Mouse (Mus musculus) lung, postnatal 0 days (tissue): ENCODE measurements around the gene Cplx3. TPM values are rescaled to one million over a fixed set of nuclear protein-coding genes. Genes with fewer than 3 reads are reported as not detected.
A peak's percentile ranks its signal among the peaks of the same experiment; 100 is the strongest.

ENCODE experiments used
- ATAC-seq: fragments of 200-750 bp; cut with Nextera tagmentation; 2 replicates; pipeline ENCODE4 v1.8.0; 2017; ENCODE audit warnings: moderate library complexity
- DNase-seq: peaks from one replicate; pipeline ENCODE4 v3.0.0-alpha.2; 2016; ENCODE audit warnings: low spot score
- H3K27ac ChIP-seq: fragments of 300-500 bp; sonication (generic); 2 replicates; pipeline ENCODE4 v1.5.1; 2014; ENCODE audit warnings: antibody characterized with exemption, mild to moderate bottlenecking, low read length, mixed read lengths
- H3K27me3 ChIP-seq: fragments of 300-500 bp; sonication (generic); replicated peaks from 2 replicates; pipeline ENCODE4 v1.6.1; 2014; ENCODE audit warnings: low read length, mixed read lengths; ENCODE audit not compliant: insufficient read depth
- H3K36me3 ChIP-seq: fragments of 300-500 bp; sonication (generic); 2 replicates; pipeline ENCODE4 v1.6.1; 2014; ENCODE audit warnings: low read length, mixed read lengths; ENCODE audit not compliant: insufficient read depth
- H3K4me1 ChIP-seq: fragments of 300-500 bp; sonication (generic); 2 replicates; pipeline ENCODE4 v1.6.1; 2014; ENCODE audit warnings: antibody characterized with exemption, low read depth, low read length, mixed read lengths; ENCODE audit not compliant: insufficient read depth
- H3K4me2 ChIP-seq: fragments of 300-500 bp; sonication (generic); replicated peaks from 2 replicates; pipeline ENCODE4 v1.6.1; 2014; ENCODE audit warnings: low read depth, mild to moderate bottlenecking, low read length, moderate library complexity, mixed read lengths
- H3K4me3 ChIP-seq: fragments of 300-500 bp; sonication (generic); 2 replicates; pipeline ENCODE4 v1.5.1; 2014; ENCODE audit warnings: low read depth, low read length
- H3K9ac ChIP-seq: fragments of 300-500 bp; sonication (generic); replicated peaks from 2 replicates; pipeline ENCODE4 v1.6.1; 2014; ENCODE audit warnings: low read depth, mild to moderate bottlenecking
- H3K9me3 ChIP-seq: fragments of 300-500 bp; sonication (generic); 2 replicates; pipeline ENCODE4 v1.6.1; 2016; ENCODE audit warnings: low read length, mixed read lengths
- CTCF ChIP-seq: IDR thresholded peaks from 2 replicates; pipeline ENCODE4 v1.5.1; 2016; ENCODE audit warnings: antibody characterized with exemption, mild to moderate bottlenecking
- EP300 ChIP-seq: IDR thresholded peaks from 2 replicates; pipeline ENCODE4 v1.6.1; 2016; ENCODE audit warnings: antibody characterized with exemption, mild to moderate bottlenecking, control low read depth
- WGBS: fragments of 180-500 bp; shearing (Covaris S2); extraction: QIAGEN DNeasy Blood & Tissue Kit; methylation state at CpG from one replicate; pipeline ENCODE4 v1.1.7; 2014; 5-methylcytosine and 5-hydroxymethylcytosine counted together
- polyA plus RNA-seq: library from polyadenylated mRNA; unstranded; fragments of >200 nt; fragmentation: Nextera tagmentation; extraction: Ambion mirVana; gene quantifications from 2 replicates; pipeline ENCODE4 v1.2.1, GENCODE M21; 2015

Cplx3 gene
- polyA plus RNA-seq, 1 experiment from 2014 or later = not detected

DNA sequence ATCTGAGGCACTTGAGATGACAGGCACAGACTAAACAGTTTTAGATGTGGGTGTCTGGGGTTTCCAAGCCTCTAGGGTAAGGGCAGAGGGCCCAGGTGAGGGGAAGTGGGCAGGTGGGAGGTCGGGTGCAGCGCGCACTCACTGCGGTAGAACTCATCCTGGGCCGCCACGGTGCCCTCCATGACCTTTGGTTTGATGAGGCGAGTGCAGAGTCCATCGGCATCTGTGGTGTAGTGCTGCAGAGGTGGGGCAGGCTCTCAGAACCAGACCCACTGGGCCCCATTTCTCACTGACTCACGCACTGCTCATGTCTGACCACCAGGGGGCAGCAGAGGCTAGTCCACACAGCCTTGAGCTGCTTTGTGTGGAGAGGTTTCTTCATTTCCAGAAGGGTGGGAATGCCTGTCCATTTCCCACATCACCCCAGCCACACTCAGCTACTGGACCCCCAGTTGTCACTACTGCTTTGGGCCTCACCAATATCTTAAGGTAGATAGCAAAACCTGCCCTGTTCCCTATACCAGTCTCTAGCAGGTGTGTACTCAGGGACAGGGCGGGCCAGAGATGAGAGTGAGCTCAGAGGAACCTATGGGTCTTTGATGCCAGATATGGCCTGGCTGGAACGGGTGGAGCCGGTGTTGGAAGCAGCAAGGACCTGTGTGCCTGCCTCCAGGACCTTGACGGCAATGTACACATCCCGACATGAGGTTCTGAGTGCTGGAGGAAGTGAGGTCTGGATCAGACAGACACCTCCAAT lies 23.2 kb upstream of the Cplx3 start:
- ATAC-seq (peak; percentile 80), DNase-seq (peak; percentile 77)
- H3K4me2 ChIP-seq = no peak overlapping the region
- peaks cover 29% of the 10 kb centered on the region for H3K36me3 ChIP-seq
- 61% methylated on average over 14 of the region's 14 CpGs for WGBS
- no peak overlapping the region for H3K4me3 ChIP-seq
- H3K9me3 ChIP-seq = no peaks in the 10 kb centered on the region
- no peaks in the 10 kb centered on the region for H3K27me3 ChIP-seq
- no peaks in the 10 kb centered on the region; the same call in 1 of the 2 replicates for H3K4me1 ChIP-seq
- no peak overlapping the region for H3K27ac ChIP-seq
- no peak overlapping the region for H3K9ac ChIP-seq
- peak; percentile 99 for TF ChIP-seq CTCF
- TF ChIP-seq EP300 = no peak

DNA sequence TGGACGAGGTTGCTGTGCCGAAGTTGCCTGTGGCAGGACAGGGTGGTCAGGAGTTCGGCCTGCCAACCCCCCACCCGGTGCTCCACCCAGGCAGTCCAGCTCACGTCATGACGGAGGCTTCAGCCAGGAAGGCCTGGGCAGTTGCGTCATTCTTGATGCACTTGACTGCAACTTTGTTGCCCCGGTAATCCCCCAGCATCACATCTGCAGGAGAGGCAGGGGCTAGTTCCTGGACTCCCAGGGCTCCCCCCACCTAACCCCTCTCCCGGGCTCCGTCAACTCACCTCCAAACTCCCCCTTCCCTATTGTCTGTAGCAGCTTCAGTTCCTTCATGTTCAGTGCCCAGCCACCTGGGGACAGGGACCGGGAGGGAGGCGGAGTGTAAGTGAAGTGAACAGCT lies 22.6 kb upstream of the Cplx3 start:
- H3K36me3 ChIP-seq = peaks cover 29% of the 10 kb centered on the region
- H3K9ac ChIP-seq = no peak overlapping the region
- WGBS = 88% methylated on average over 12 of the region's 12 CpGs
- H3K27ac ChIP-seq = no peak overlapping the region
- H3K27me3 ChIP-seq = no peaks in the 10 kb centered on the region
- no peaks in the 10 kb centered on the region for H3K9me3 ChIP-seq
- ATAC-seq (no peak), DNase-seq (peak; percentile 4)
- H3K4me3 ChIP-seq = no peak overlapping the region
- TF ChIP-seq CTCF (no peak), EP300 (no peak)
- H3K4me2 ChIP-seq = no peak overlapping the region
- H3K4me1 ChIP-seq = no peaks in the 10 kb centered on the region

DNA sequence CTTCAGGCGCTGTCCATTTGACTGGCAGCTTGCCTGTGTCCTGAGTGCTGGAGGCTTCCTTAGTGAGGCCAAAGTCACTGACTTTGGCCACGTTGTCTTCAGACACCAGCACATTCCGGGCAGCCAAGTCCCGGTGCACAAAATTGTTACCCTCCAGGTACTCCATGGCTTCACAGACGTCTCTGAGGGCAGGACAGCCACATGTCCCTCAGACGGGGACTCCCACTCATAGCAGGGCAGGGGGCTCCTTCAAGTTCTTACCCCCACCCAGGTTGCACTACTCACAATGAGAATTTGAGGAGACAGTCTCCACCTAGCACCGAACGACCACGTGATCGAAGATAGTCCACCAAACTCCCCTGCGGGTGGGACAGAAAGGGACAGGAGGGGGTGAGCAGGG lies 21.8 kb upstream of the Cplx3 start:
- H3K4me2 ChIP-seq = no peak overlapping the region
- no peaks in the 10 kb centered on the region for H3K4me1 ChIP-seq
- H3K4me3 ChIP-seq = no peak overlapping the region
- no peak overlapping the region for H3K9ac ChIP-seq
- no peaks in the 10 kb centered on the region for H3K27me3 ChIP-seq
- TF ChIP-seq CTCF (no peak), EP300 (no peak)
- no peak overlapping the region for H3K27ac ChIP-seq
- WGBS = 88% methylated on average over 11 of the region's 11 CpGs
- no peak for ATAC-seq
- peak; percentile 3 for DNase-seq
- no peaks in the 10 kb centered on the region for H3K9me3 ChIP-seq
- peaks cover 29% of the 10 kb centered on the region for H3K36me3 ChIP-seq

DNA sequence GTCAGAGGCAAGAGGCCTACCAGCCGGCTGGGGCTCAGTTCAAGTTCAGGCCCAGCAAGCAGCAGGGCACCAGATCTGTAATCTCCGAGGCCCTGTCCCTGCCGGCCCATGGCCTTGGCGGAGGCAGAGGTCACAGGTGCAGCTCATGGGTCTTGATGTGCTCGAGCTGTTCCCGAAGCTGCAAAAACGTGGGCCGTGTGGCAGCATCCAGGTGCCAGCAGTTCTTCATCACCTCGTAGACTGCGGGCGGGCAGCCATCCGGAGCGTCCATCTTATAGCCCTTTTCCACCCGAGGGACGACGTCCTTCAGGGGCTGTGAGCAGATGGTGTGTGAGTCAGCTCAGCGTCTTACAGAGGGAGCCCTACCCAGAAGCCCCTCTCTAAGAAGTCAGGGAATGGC lies 21.1 kb upstream of the Cplx3 start:
- TF ChIP-seq EP300 = no peak

DNA sequence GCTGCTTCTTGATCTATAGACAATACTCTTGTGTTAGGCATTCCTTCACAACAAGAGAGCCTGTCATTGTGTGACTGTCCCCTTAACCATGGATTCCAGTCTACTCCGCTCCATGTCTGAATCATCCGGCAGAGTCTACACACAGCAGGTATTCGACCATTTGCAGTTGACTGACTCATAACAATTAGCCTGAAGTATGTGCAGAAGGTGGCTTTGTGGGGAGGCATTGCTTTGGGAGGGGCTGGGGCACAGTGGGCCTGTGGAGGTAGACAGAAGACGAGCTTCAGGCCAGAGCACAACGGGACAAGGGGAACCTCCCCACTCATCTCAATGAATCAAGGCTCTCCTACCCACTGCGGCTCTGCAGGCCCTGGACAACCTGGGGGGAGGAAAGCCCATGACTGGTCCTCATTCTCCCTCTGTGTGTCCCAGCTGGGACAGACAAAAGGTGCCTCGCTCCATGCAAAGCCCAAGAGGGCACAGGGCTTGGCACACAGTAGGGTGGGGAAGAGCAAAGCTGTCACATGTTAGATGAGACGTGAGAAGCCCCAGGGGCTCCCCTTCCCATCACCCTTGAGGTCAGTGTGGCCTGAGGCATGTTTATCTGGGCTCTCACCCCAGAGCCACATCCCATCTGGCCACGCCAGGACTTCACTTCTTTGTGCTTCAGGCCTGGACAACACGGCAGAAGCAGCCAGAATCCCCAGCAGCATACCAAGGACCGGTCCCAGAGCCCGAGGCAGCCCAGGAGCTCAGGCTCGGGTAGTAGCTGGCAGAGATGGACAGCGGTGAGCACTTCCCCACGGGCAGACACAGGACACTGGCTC lies 19.8 kb upstream of the Cplx3 start:
- H3K36me3 ChIP-seq = peaks cover 29% of the 10 kb centered on the region
- H3K27me3 ChIP-seq = no peaks in the 10 kb centered on the region
- ATAC-seq (no peak), DNase-seq (peak; percentile 2)
- no peak overlapping the region for H3K4me3 ChIP-seq
- H3K9me3 ChIP-seq = no peaks in the 10 kb centered on the region
- no peak for TF ChIP-seq EP300
- TF ChIP-seq CTCF = no peak
- 87% methylated on average over 15 of the region's 15 CpGs for WGBS
- no peaks in the 10 kb centered on the region for H3K4me1 ChIP-seq
- H3K27ac ChIP-seq = no peak overlapping the region
- no peak overlapping the region for H3K4me2 ChIP-seq
- no peak overlapping the region for H3K9ac ChIP-seq

More for the DNA sequence above, 21.1 kb upstream of the Cplx3 start:
- no peak overlapping the region for H3K4me2 ChIP-seq
- H3K9me3 ChIP-seq = no peaks in the 10 kb centered on the region
- no peak overlapping the region for H3K9ac ChIP-seq
- no peak overlapping the region for H3K27ac ChIP-seq
- DNase-seq (no peak), ATAC-seq (no peak)
- H3K4me1 ChIP-seq = no peaks in the 10 kb centered on the region
- H3K27me3 ChIP-seq = no peaks in the 10 kb centered on the region
- WGBS = 89% methylated on average over 17 of the region's 17 CpGs
- peaks cover 29% of the 10 kb centered on the region for H3K36me3 ChIP-seq
- H3K4me3 ChIP-seq = no peak overlapping the region

DNA sequence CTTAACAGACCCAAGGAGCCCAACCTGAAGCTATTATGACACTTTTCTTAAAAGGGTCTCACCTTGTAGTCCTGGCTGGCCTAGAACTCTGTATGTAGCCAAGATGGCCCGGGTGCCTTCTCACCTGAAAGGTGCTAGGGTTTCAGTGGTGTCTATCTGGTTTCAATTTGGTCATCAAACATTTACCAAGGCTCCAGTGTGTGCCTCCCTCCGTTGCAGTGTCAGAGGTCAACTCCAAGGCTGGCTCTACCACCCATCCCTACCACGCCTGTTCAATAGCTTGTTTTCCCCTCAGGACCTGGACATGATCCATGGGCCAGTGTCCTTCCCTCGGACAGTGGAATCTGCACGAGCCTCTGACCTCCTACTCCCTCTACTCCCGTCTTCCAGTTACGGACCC lies 18.2 kb upstream of the Cplx3 start:
- Histone ChIP-seq H3K27me3 (no peaks in the 10 kb centered on the region), H3K4me2 (no peak overlapping the region), H3K9ac (no peak overlapping the region), H3K27ac (no peak overlapping the region), H3K4me3 (no peak overlapping the region), H3K36me3 (peaks cover 29% of the 10 kb centered on the region), H3K4me1 (no peaks in the 10 kb centered on the region), H3K9me3 (no peaks in the 10 kb centered on the region)
- 77% methylated on average over 7 of the region's 7 CpGs for WGBS
- ATAC-seq = no peak
- TF ChIP-seq CTCF (no peak), EP300 (no peak)
- no peak for DNase-seq
